Mouse (Mus musculus): ENCODE data around the gene 1810009A15Rik. TPM values are rescaled to one million over a fixed set of nuclear protein-coding genes. Genes with fewer than 3 reads are reported as not detected.

Gene 1810009A15Rik
- 26.9 TPM for polyA plus RNA-seq (2017; shearing (Covaris generic))

GRCm38 (mm10) chr19:8888511-8889385, at the start of gene 1810009A15Rik, which contains the start of gene Gm49416:
1810009A15Rik (plus strand) TSS chr19:8888853.
Gm49416 (plus strand) TSS chr19:8888926.

GRCm38 (mm10) chr19:8839103-8839907, 49.3 kb upstream of the 1810009A15Rik start, which contains the start of gene Gng3:
Gng3 (minus strand) TSS chr19:8839194.

GRCm38 (mm10) chr19:8850402-8850901, 38.2 kb upstream of the 1810009A15Rik start, which contains the start of gene Lrrn4cl:
Lrrn4cl (plus strand) TSS chr19:8850768.

GRCm38 (mm10) chr19:8871267-8872186, 17.1 kb upstream of the 1810009A15Rik start, which contains the start of gene Ubxn1:
Ubxn1 (plus strand) TSS chr19:8871496.

GRCm38 (mm10) chr19:8880311-8881033, 8.2 kb upstream of the 1810009A15Rik start, which contains the start of gene Uqcc3:
Uqcc3 (minus strand) TSS chr19:8880923.

GRCm38 (mm10) chr19:8883616-8884015, 5.0 kb upstream of the 1810009A15Rik start, which contains the start of the genes Lbhd1 and Gm49403:
Lbhd1 (plus strand) TSS chr19:8883732.
Gm49403 (plus strand) TSS chr19:8883930.

GRCm38 (mm10) chr19:8892829-8893766, 4.4 kb downstream of the 1810009A15Rik start, which contains the start of gene Ints5:
Ints5 (plus strand) TSS chr19:8893005.

GRCm38 (mm10) chr19:8897865-8898495, 9.3 kb downstream of the 1810009A15Rik start, which contains the start of gene Ganab:
Ganab (plus strand) TSS chr19:8898071.

GRCm38 (mm10) chr19:8920073-8920736, 31.6 kb downstream of the 1810009A15Rik start, which contains the start of gene B3gat3:
B3gat3 (plus strand) TSS chr19:8920374.

GRCm38 (mm10) chr19:8929224-8930088, 40.8 kb downstream of the 1810009A15Rik start, which contains the start of the genes Rom1 and Eml3:
Rom1 (minus strand) TSS chr19:8929356.
Eml3 (plus strand) TSS chr19:8929552.

Other genes starting within 250 kb of the 1810009A15Rik start
- not detected for gene Chrm1, start 225.1 kb upstream of the 1810009A15Rik start, polyA plus RNA-seq (2017; shearing (Covaris generic))
- 546 TPM for gene Slc3a2, start 165.5 kb upstream of the 1810009A15Rik start, polyA plus RNA-seq (2017; shearing (Covaris generic))
- gene Wdr74, start 153.0 kb upstream of the 1810009A15Rik start, polyA plus RNA-seq (2017; shearing (Covaris generic)): 91.5 TPM
- gene 1700092M07Rik, start 148.1 kb upstream of the 1810009A15Rik start, polyA plus RNA-seq (2017; shearing (Covaris generic)): 3.0 TPM
- gene Stx5a, start 147.4 kb upstream of the 1810009A15Rik start, polyA plus RNA-seq (2017; shearing (Covaris generic)): 246 TPM
- 362 TPM for gene Nxf1, start 131.8 kb upstream of the 1810009A15Rik start, polyA plus RNA-seq (2017; shearing (Covaris generic))
- gene Tmem223, start 117.9 kb upstream of the 1810009A15Rik start, polyA plus RNA-seq (2017; shearing (Covaris generic)): 32.4 TPM
- 143 TPM for gene Tmem179b, start 114.4 kb upstream of the 1810009A15Rik start, polyA plus RNA-seq (2017; shearing (Covaris generic))
- gene Taf6l, start 102.4 kb upstream of the 1810009A15Rik start, polyA plus RNA-seq (2017; shearing (Covaris generic)): 9.7 TPM
- 74.4 TPM for gene Polr2g, start 90.3 kb upstream of the 1810009A15Rik start, polyA plus RNA-seq (2017; shearing (Covaris generic))
- 1.4 TPM for gene Zbtb3, start 86.3 kb upstream of the 1810009A15Rik start, polyA plus RNA-seq (2017; shearing (Covaris generic))
- gene Ttc9c, start 69.5 kb upstream of the 1810009A15Rik start, polyA plus RNA-seq (2017; shearing (Covaris generic)): 23.9 TPM
- 14.0 TPM for gene Hnrnpul2, start 68.8 kb upstream of the 1810009A15Rik start, polyA plus RNA-seq (2017; shearing (Covaris generic))
- not detected for gene AC129217.1, start 59.1 kb upstream of the 1810009A15Rik start, polyA plus RNA-seq (2017; shearing (Covaris generic))
- 70.9 TPM for gene Bscl2, start 51.4 kb upstream of the 1810009A15Rik start, polyA plus RNA-seq (2017; shearing (Covaris generic))
- not detected for gene Gng3, start 49.7 kb upstream of the 1810009A15Rik start, polyA plus RNA-seq (2017; shearing (Covaris generic))
- not detected for gene Lrrn4cl, start 38.1 kb upstream of the 1810009A15Rik start, polyA plus RNA-seq (2017; shearing (Covaris generic))
- gene Ubxn1, start 17.4 kb upstream of the 1810009A15Rik start, polyA plus RNA-seq (2017; shearing (Covaris generic)): 131 TPM
- 24.6 TPM for gene Uqcc3, start 7.9 kb upstream of the 1810009A15Rik start, polyA plus RNA-seq (2017; shearing (Covaris generic))
- 37.0 TPM for gene Lbhd1, start 5.1 kb upstream of the 1810009A15Rik start, polyA plus RNA-seq (2017; shearing (Covaris generic))
- gene Gm49403, start 4.9 kb upstream of the 1810009A15Rik start, polyA plus RNA-seq (2017; shearing (Covaris generic)): not detected
- not detected for gene Gm49416, start 73 bp downstream of the 1810009A15Rik start, polyA plus RNA-seq (2017; shearing (Covaris generic))
- gene Ints5, start 4.2 kb downstream of the 1810009A15Rik start, polyA plus RNA-seq (2017; shearing (Covaris generic)): 29.7 TPM
- 91.7 TPM for gene Ganab, start 9.2 kb downstream of the 1810009A15Rik start, polyA plus RNA-seq (2017; shearing (Covaris generic))
- 45.8 TPM for gene B3gat3, start 31.5 kb downstream of the 1810009A15Rik start, polyA plus RNA-seq (2017; shearing (Covaris generic))
- gene Rom1, start 40.5 kb downstream of the 1810009A15Rik start, polyA plus RNA-seq (2017; shearing (Covaris generic)): 3.3 TPM
- gene Eml3, start 40.7 kb downstream of the 1810009A15Rik start, polyA plus RNA-seq (2017; shearing (Covaris generic)): 67.4 TPM
- gene Mta2, start 53.0 kb downstream of the 1810009A15Rik start, polyA plus RNA-seq (2017; shearing (Covaris generic)): 219 TPM
- gene Tut1, start 65.0 kb downstream of the 1810009A15Rik start, polyA plus RNA-seq (2017; shearing (Covaris generic)): 49.1 TPM
- 292 TPM for gene Eef1g, start 78.2 kb downstream of the 1810009A15Rik start, polyA plus RNA-seq (2017; shearing (Covaris generic))
- 147 TPM for gene Ahnak, start 100.4 kb downstream of the 1810009A15Rik start, polyA plus RNA-seq (2017; shearing (Covaris generic))
- gene Scgb1a1, start 199.1 kb downstream of the 1810009A15Rik start, polyA plus RNA-seq (2017; shearing (Covaris generic)): not detected
- 21.0 TPM for gene Asrgl1, start 246.8 kb downstream of the 1810009A15Rik start, polyA plus RNA-seq (2017; shearing (Covaris generic))

Measured in effector memory CD4-positive, alpha-beta T cell, adult 5 months (primary cell).